Mouse (Mus musculus): ENCODE data around the gene Gcgr.

GRCm38 (mm10) chr11:120488516-120488915 is 42.0 kb upstream of the Gcgr start:
- TF ChIP-seq CTCF (IDR thresholded peaks at IDR 0.05; ENCODE audit: extremely low read depth, insufficient read length, insufficient replicate concordance, low read depth, low read length) (peak; percentile 8; the same call in 1 of the 2 replicates), POLR2A (IDR thresholded peaks at IDR 0.05; ENCODE audit: low read depth, low read length) (no peak)

Data from small intestine, adult 2 months (tissue).